Mouse (Mus musculus) left cerebral cortex, adult 9 months (tissue): Measurements from ENCODE around the gene Slc6a16.

ENCODE experiments used
- DNase-seq, 2 experiments: peaks; one replicate each; pipeline ENCODE4 v3.0.0; 2022; ENCODE audit warnings: low spot score in 2 of 2

The Slc6a16 gene

DNA sequence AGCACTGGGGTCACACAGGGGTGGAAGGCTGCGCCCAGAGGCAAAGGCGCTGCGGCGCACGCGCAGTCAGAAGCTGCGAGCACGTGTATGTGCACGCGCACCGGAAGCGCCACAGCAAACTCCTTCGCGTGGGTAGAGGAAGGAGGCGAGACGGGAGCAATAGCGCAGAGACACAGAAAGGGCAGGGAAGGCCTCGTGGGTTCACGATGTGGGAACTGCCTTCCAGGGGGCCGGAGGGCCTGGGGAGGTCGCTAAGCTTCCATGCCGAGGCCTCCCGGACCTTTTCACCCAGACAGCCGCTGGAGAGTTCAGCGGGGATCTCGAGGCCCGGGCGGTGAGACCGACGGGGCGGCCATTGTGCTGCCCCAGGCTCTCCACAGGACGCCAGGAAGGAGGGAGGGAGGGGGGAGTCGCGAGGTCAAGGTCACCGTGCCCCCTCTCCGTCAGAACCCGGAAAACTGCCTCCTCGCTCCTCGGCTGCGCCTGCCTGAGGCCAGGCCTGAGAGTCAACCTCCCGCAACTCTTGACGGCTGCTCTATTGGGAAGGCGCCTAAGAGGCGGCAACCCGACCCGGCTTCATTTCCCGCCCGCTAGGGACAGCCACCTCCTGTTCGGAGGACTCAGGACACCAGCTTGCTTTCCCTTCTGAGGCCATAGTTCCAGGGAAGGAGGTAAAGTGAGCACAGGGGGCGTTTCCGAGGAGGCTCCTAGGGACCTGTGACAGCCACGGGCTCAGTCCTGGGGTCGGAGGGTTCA is at the start of gene Slc6a16:
TSS of gene Slc6a16 (plus strand) at position 453 of the 756 bp plus-strand sequence.
- DNase-seq, result peak in 1 of 2 experiments; percentile 60

- DNase-seq, result no peak
These were observed 49.7 kb upstream of the Slc6a16 start for GRCm38 (mm10) chr7:45191161-45191560.

- DNase-seq, result no peak
These were observed 49.0 kb upstream of the Slc6a16 start for GRCm38 (mm10) chr7:45191803-45192363.

DNA sequence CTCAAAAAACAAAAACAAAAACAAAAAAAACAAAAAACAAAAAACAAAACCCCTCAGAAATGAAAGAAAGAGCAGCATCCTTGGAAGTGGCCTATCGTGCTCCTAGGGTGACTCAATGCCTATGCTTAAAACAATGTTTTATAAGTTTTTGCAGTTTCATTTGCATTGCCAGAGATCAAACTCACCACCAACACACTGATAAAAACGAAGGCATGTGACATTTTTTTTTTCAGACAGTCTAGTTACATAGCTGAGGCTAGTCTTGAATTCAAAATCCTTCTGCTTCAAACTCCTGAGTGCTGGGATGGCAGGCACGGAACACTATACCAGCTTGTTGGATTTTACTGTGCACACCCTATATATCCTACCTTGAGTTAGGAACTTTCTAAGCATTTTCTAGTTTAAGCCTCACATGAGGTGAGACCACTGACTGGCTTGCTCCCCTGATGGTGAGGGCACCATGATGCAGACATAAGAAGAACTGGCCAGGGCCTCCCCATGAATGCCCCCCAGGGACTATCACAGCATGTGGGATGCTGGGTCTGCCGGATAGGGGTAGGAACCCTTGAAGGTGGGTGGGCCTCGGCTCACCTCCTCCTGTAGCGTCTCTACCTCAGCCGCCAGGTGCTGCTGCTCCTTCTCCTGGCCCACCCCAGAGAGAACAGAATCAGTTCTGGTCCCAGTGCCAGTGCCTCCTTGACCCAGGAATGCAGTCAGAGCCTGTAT is 48.1 kb upstream of the Slc6a16 start:
- DNase-seq, result no peak

DNA sequence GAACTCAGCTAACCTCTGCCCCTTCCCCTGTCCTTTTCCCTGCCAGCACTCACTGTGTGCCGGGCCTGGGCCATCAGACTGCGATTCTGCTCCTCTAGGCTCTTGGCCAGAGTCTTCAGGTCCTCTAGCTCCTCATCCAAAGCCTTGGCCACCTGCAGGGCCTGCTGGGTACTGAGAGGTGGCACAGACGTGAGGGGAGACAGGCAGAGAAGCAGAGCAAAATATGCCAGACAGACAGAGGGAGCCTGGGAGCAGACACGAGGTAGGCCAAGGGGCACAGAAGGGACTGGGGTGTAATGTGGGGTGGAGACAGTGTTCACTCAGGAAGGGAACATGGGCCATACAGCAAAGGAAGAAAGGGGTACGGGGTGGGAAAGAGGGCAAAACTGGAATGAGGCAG is 47.5 kb upstream of the Slc6a16 start:
- no peak for DNase-seq

- DNase-seq, result no peak
These were observed 46.8 kb upstream of the Slc6a16 start for GRCm38 (mm10) chr7:45193871-45194785.

- DNase-seq, result no peak
These were observed 45.3 kb upstream of the Slc6a16 start for GRCm38 (mm10) chr7:45195341-45196175.

DNA sequence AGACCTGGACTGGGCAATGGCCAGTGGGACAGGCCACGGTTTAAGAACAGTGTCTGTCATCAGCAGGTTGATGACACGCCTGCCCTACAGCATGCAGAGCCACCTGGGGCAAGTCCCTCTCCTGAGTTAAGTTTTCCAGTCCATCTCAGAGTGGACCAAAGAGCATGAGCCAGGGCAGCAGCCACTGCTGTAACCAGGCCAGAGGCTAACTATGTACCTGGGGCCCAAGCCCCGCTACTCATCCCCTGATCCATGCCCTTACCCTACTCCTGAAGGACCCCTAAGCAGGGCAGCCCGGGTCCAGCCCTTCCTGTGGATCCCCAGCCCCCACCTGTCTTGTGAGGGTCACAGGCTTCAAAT is 44.7 kb upstream of the Slc6a16 start:
- DNase-seq, result no peak

DNA sequence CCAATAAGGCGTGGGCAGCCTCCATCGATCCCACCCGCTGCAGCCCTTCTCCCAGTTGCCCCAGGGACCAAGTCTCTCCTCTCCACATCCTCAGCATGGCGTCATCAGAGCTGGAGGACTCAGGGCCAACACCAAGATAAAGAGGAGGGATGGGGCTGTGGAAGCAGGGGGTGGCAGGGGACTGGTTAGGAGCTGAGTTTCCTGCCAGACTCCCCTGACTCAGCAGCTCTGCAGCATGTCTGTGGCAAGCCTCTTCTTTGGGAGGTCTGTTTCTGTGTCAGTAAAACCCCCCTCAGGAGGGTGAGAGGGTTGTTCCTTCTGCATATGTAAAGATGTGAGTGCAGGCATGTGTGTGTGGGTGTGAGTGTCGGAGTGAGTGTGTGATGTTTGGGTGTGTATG is 43.9 kb upstream of the Slc6a16 start:
- no peak for DNase-seq

DNA sequence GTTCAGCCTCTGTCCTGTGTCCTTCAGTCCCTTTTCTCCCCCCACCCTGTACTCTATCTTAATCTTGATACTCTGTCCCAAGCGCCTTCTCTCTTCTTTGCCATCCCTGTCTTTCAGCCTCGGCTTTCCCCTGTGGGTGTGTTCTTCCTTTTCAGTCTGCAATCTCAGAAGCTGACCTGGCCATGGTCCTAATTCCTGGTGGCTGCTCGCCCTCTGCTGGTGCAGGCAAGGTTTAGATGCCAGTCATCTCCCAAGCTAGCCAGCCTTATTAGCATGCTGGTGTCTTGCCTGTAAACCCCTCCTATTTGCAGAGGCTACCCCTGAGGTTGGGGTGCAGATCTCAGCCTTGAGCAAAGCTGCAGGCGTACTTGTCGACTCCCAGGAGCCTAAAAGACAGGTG is 42.5 kb upstream of the Slc6a16 start:
- DNase-seq, result peak in 1 of 2 experiments; percentile 80

DNA sequence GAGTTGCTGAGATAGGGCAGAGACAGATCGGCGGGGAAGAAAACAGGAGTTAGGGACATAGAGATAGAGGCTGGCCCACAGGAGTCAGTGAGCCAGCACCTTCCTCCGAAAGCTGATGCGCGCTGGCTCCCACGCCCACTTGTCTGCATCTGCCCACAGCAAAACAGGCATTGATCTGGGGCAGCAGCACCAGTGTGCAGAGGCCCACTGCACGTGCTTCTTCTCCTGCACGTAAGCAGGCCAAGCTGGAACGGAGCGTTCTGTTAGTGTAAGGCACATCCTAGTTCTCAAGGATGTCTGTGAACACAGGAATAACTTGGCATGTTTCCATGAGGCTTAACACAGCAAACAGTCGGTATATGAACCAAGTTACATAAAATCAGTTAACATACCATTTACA is 41.9 kb upstream of the Slc6a16 start:
- peak in 1 of 2 experiments; percentile 73 for DNase-seq

DNA sequence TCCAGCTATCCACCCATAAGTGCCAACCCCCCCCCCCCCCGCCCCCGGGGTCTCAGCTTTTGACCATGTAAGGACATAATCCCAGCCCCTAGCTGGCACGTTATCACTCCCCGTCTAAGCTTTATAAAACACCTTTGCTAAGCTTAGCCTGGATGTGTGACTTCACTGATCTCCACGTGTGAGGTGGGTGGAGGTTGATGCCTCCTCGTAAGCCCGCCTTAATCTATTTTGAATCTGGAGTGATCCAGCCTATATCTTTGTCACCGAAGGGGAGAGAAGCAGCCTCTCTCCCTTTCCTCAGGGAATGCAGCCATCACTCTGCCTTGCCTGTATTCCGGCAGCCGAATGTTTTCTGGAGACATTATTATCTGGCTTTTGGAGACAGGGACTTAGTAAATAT is 38.2 kb upstream of the Slc6a16 start:
- DNase-seq, result peak in 1 of 2 experiments; percentile 46

DNA sequence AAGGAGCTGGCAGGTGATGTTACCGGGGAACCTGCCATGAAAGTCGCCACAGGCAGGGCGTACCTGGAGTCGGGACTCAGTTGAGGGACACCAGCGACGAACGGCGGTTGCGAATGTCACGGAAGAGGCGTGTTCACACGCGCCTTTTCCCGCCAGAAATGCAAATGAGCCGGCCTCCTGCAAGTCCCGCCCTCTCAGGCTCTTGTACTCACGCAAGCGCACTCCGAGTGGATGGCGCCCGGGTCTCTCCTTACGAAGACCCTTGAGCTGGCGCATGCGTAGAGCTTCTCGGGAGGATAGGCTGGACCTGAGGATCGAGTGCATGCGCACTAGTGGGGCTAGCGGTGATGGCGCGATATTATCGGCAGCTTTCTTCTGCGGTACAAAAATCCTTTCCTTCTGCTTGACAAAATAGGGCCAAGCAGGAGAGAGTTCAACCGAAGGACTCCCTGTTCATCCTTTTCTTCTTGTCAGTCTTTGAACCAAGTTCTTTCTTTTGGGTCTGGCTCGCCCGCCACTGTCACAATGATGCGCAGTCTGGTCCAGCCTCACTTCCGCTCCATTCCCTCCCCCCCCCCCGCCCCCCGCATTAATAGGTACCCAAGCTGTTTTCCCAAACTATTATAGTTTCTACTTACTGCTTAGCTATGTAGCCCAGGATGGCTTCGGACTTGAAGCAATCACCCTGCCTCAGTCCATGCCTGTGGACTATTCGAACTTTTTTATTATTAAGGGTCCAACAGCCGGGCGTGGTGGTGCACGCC is 36.3 kb upstream of the Slc6a16 start, which contains the start of gene Ccdc155:
TSS of gene Ccdc155 (minus strand) at position 513 of the 764 bp plus-strand sequence.
- peak; percentile 86 to 94 for DNase-seq

- DNase-seq, result no peak
These were observed 32.6 kb upstream of the Slc6a16 start for GRCm38 (mm10) chr7:45208260-45208659.

DNA sequence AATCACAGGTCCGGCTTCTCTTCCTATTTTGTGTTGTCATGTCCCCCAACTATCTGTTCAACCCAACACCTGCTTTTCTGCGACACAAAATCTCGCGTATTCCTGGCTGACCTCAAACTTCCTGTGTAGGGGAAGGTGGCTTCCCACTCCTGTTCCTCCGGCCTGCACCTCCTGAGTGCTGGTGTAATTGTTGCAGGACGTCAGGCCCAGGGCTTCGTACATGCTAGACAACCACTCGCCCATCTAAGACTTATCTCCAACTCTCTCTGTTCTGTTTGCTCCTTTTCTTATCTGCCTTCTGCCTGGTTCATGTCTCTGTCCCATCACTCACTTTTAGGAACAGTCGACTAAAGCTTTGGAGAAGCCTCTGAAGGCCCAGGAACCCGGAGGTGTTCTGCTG is 29.8 kb upstream of the Slc6a16 start:
- DNase-seq, result no peak

- no peak for DNase-seq
These were observed 29.0 kb upstream of the Slc6a16 start, which contains the start of gene Dkkl1 for GRCm38 (mm10) chr7:45211851-45212251. Dkkl1 (minus strand) TSS chr7:45212147.

DNA sequence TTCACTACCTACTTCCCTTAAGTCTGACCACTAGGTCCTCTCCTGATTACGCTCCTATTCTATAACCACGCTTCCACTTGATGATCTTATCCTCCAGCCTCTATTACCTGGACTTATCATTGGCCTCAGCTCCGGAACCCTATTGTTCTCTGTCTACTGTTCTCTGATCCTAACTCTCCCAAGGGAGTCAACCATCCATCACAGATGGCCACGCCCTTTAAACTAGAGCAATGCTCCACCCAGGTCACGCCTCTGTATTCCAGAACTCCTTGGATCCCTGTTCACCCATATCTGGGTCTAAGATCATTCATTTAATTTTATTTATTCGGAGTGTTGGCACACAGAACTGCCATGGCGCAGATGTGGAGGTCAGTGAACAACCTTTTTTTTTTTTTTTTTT is 28.5 kb upstream of the Slc6a16 start:
- no peak for DNase-seq

DNA sequence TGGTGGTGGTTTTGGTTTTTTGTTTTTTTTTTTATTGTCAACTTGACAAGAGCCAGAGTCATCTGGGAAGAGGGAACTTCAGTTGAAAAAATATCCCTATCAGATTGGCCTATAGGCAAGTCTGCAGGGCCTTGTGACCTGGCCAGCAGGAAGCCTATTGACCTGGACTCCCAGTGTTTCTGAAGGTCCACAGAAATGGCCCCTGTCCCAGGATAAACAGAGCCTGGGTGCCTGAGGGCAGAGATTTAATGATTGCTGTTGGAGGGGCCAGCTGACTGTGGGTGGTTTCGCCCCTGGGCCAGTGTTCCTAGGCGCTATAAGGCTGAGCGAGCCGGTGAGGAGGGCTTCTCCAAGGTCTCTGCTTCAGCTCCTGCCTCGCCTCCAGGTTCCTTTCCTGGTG is 27.2 kb upstream of the Slc6a16 start:
- DNase-seq, result no peak

GRCm38 (mm10) chr7:45215673-45216441 is 25.0 kb upstream of the Slc6a16 start, which contains the start of gene Tead2:
Tead2 (plus strand) TSS chr7:45215753.
- DNase-seq, result no peak
